Mouse (Mus musculus) hindbrain, embryonic 11.5 days (tissue): Measurements from ENCODE around the gene Pwp1. TPM values are rescaled to one million over a fixed set of nuclear protein-coding genes. Genes with fewer than 3 reads are reported as not detected.

ENCODE experiments used
- ATAC-seq: fragments of 200-750 bp; cut with Nextera tagmentation; 2 replicates; pipeline ENCODE4 v1.8.0; 2017; ENCODE audit warnings: mild to moderate bottlenecking, moderate TSS enrichment, moderate library complexity; ENCODE audit not compliant: low FRiP score
- DNase-seq: peaks from one replicate; pipeline ENCODE4 v3.0.0-alpha.2; 2015; ENCODE audit warnings: low spot score
- H3K27ac ChIP-seq: fragments of 300-500 bp; sonication (generic); 2 replicates; pipeline ENCODE4 v1.5.1; 2014; ENCODE audit warnings: mild to moderate bottlenecking, low read depth, low read length
- H3K27me3 ChIP-seq: fragments of 300-500 bp; sonication (generic); 2 replicates; pipeline ENCODE4 v1.6.1; 2014; ENCODE audit warnings: mild to moderate bottlenecking, low read length, moderate library complexity, mixed read lengths; ENCODE audit not compliant: control insufficient read depth, insufficient read depth
- H3K36me3 ChIP-seq: fragments of 300-500 bp; sonication (generic); 2 replicates; pipeline ENCODE4 v1.6.1; 2014; ENCODE audit warnings: mild to moderate bottlenecking, low read length, moderate library complexity, mixed read lengths; ENCODE audit not compliant: control insufficient read depth, insufficient read depth
- H3K4me1 ChIP-seq: fragments of 300-500 bp; sonication (generic); replicated peaks from 2 replicates; pipeline ENCODE4 v1.6.1; 2014; ENCODE audit warnings: low read length, mixed read lengths; ENCODE audit not compliant: control insufficient read depth, insufficient read depth
- H3K4me2 ChIP-seq: fragments of 300-500 bp; sonication (generic); replicated peaks from 2 replicates; pipeline ENCODE4 v1.6.1; 2014; ENCODE audit warnings: mild to moderate bottlenecking, low read depth, low read length
- H3K4me3 ChIP-seq: fragments of 300-500 bp; sonication (generic); 2 replicates; pipeline ENCODE4 v1.5.1; 2014; ENCODE audit warnings: low read depth, low read length
- H3K9ac ChIP-seq: fragments of 300-500 bp; sonication (generic); 2 replicates; pipeline ENCODE4 v1.6.1; 2014; ENCODE audit warnings: low read depth, low read length
- H3K9me3 ChIP-seq: fragments of 300-500 bp; sonication (generic); 2 replicates; pipeline ENCODE4 v1.6.1; 2016; ENCODE audit warnings: low read length; ENCODE audit not compliant: control insufficient read depth
- WGBS: fragments of 180-500 bp; shearing (Covaris S2); extraction: QIAGEN DNeasy Blood & Tissue Kit; methylation state at CpG from one replicate; pipeline ENCODE4 v1.1.7; 2014; 5-methylcytosine and 5-hydroxymethylcytosine counted together
- polyA plus RNA-seq: library from polyadenylated mRNA; unstranded; fragments of >200 nt; fragmentation: Nextera tagmentation; extraction: Ambion mirVana; gene quantifications from 2 replicates; pipeline ENCODE4 v1.2.1, GENCODE M21; 2014

The Pwp1 gene
- polyA plus RNA-seq, 1 experiment from 2014 or later = 91.7 TPM

GRCm38 (mm10) chr10:85936280-85936965 lies 107.1 kb downstream of the Pwp1 start:
- H3K36me3 ChIP-seq = peaks cover 23% of the 10 kb centered on the region
- WGBS = 97% methylated on average over 6 of the region's 6 CpGs

More at GRCm38 (mm10) chr10:85936280-85936965, 107.1 kb downstream of the Pwp1 start:
- no peak overlapping the region for H3K4me3 ChIP-seq
- H3K4me2 ChIP-seq = no peak overlapping the region
- no peak overlapping the region for H3K27ac ChIP-seq
- no peaks in the 10 kb centered on the region for H3K4me1 ChIP-seq
- H3K9me3 ChIP-seq = no peaks in the 10 kb centered on the region
- DNase-seq (no peak), ATAC-seq (no peak)
- no peak overlapping the region for H3K9ac ChIP-seq
- H3K27me3 ChIP-seq = no peaks in the 10 kb centered on the region

Other genes starting within 250 kb of the Pwp1 start
- gene Prdm4, start 87.6 kb downstream of the Pwp1 start, polyA plus RNA-seq = 37.3 and 39.5 TPM in 2 replicates
- 0.31 and 0.51 TPM in 2 replicates for gene Ascl4, start 98.2 kb downstream of the Pwp1 start, polyA plus RNA-seq
- gene Rtcb, start 128.3 kb downstream of the Pwp1 start, polyA plus RNA-seq = 173 and 201 TPM in 2 replicates
- gene Bpifc, start 182.4 kb downstream of the Pwp1 start, polyA plus RNA-seq = 0.15 TPM in 1 of 2 replicates, not detected in the other
- gene Fbxo7, start 192.5 kb downstream of the Pwp1 start, polyA plus RNA-seq = 16.2 and 18.1 TPM in 2 replicates